Mouse (Mus musculus) forebrain, embryonic 13.5 days (tissue): ENCODE results near the gene Fars2. TPM values are rescaled to one million over a fixed set of nuclear protein-coding genes. Genes with fewer than 3 reads are reported as not detected.

Source experiments
- ATAC-seq: fragments of 200-750 bp; cut with Nextera tagmentation; 2 replicates; pipeline ENCODE4 v1.8.0; 2017
- H3K27ac ChIP-seq: fragments of 300-500 bp; sonication (generic); 2 replicates; pipeline ENCODE4 v1.5.1; 2015; ENCODE audit warnings: inconsistent platforms, mild to moderate bottlenecking, moderate library complexity
- H3K27me3 ChIP-seq: fragments of 300-500 bp; sonication (generic); 2 replicates; pipeline ENCODE4 v1.6.1; 2015; ENCODE audit warnings: mild to moderate bottlenecking, inconsistent platforms
- H3K36me3 ChIP-seq: fragments of 300-500 bp; sonication (generic); 2 replicates; pipeline ENCODE4 v1.6.1; 2015; ENCODE audit warnings: mild to moderate bottlenecking, inconsistent platforms; ENCODE audit not compliant: poor library complexity, severe bottlenecking
- H3K4me1 ChIP-seq: fragments of 300-500 bp; sonication (generic); 2 replicates; pipeline ENCODE4 v1.6.1; 2015; ENCODE audit warnings: inconsistent platforms
- H3K4me2 ChIP-seq: fragments of 300-500 bp; sonication (generic); 2 replicates; pipeline ENCODE4 v1.6.1; 2015; ENCODE audit warnings: inconsistent platforms, mild to moderate bottlenecking, moderate library complexity
- H3K4me3 ChIP-seq: fragments of 300-500 bp; sonication (generic); 2 replicates; pipeline ENCODE4 v1.5.1; 2015; ENCODE audit warnings: mild to moderate bottlenecking, inconsistent platforms
- H3K9ac ChIP-seq: fragments of 300-500 bp; sonication (generic); 2 replicates; pipeline ENCODE4 v1.6.1; 2015; ENCODE audit warnings: mild to moderate bottlenecking, inconsistent platforms
- H3K9me3 ChIP-seq: fragments of 300-500 bp; sonication (generic); replicated peaks from 2 replicates; pipeline ENCODE4 v1.6.1; 2016; ENCODE audit warnings: inconsistent platforms
- WGBS: fragments of 180-500 bp; shearing (Covaris S2); methylation state at CpG from one replicate; pipeline ENCODE4 v1.1.7; 2015; 5-methylcytosine and 5-hydroxymethylcytosine counted together
- polyA plus RNA-seq: library from polyadenylated mRNA; unstranded; fragments of >200 nt; fragmentation: Nextera tagmentation; extraction: Ambion mirVana; gene quantifications from 2 replicates; pipeline ENCODE4 v1.2.1, GENCODE M21; 2015

The Fars2 gene
- polyA plus RNA-seq, 1 experiment from 2014 or later: 32.6 TPM

- 43% methylated on average over 3 of the region's 3 CpGs for WGBS
- no peaks in the 10 kb centered on the region for H3K27me3 ChIP-seq
- 0 out of 2 replicates have a peak, but pooled peaks have one; percentile 41 for ATAC-seq
Measured at GRCm38 (mm10) chr13:36751861-36752260, 634.6 kb downstream of the Fars2 start.

GRCm38 (mm10) chr13:36766801-36767200 lies 649.6 kb downstream of the Fars2 start:
- Histone ChIP-seq H3K4me3 (no peak overlapping the region), H3K27me3 (no peaks in the 10 kb centered on the region), H3K9me3 (no peaks in the 10 kb centered on the region), H3K27ac (no peak overlapping the region), H3K4me2 (no peak overlapping the region), H3K9ac (no peak overlapping the region), H3K36me3 (no peaks in the 10 kb centered on the region), H3K4me1 (no peaks in the 10 kb centered on the region)
- ATAC-seq: no peak
- 32% methylated on average over 2 of the region's 2 CpGs for WGBS

More at GRCm38 (mm10) chr13:36751861-36752260, 634.6 kb downstream of the Fars2 start:
- H3K4me2 ChIP-seq: no peak overlapping the region
- no peak overlapping the region for H3K27ac ChIP-seq
- H3K4me3 ChIP-seq: no peak overlapping the region
- H3K4me1 ChIP-seq: no peaks in the 10 kb centered on the region; the same call in 1 of the 2 replicates
- H3K36me3 ChIP-seq: no peaks in the 10 kb centered on the region
- H3K9me3 ChIP-seq: no peaks in the 10 kb centered on the region
- no peak overlapping the region for H3K9ac ChIP-seq

Other genes starting within 250 kb of the Fars2 start
- gene Rpp40, start 211.1 kb upstream of the Fars2 start, polyA plus RNA-seq: 10.5 and 12.7 TPM in 2 replicates
- 1.7 and 1.8 TPM in 2 replicates for gene Ppp1r3g, start 158.6 kb upstream of the Fars2 start, polyA plus RNA-seq
- gene Lyrm4, start 114 bp downstream of the Fars2 start, polyA plus RNA-seq: 31.3 and 32.0 TPM in 2 replicates